Mouse (Mus musculus) thymus, adult 2 months (tissue): ENCODE results near the gene Padi6.

Source experiments
- CTCF ChIP-seq: fragments of 200-500 bp; IDR thresholded peaks from 2 replicates; pipeline ENCODE4 v1.5.1; 2012; ENCODE audit warnings: mild to moderate bottlenecking, control low read depth, low read length, moderate library complexity, borderline replicate concordance; ENCODE audit not compliant: control insufficient read depth, poor library complexity, insufficient read depth; ENCODE audit errors: extremely low read depth
- POLR2A ChIP-seq: fragments of 200-500 bp; IDR thresholded peaks from 2 replicates; pipeline ENCODE4 v1.6.1; 2012; ENCODE audit warnings: mild to moderate bottlenecking, low read length, control low read depth, moderate library complexity; ENCODE audit not compliant: control insufficient read depth, poor library complexity, insufficient read depth; ENCODE audit errors: extremely low read depth

GRCm38 (mm10) chr4:140747978-140748377 lies 5.5 kb upstream of the Padi6 start:
- no peak for TF ChIP-seq POLR2A
- no peak for TF ChIP-seq CTCF
